Mouse (Mus musculus) CH12.LX (cell line): ENCODE data around the gene Mrpl22. TPM values are rescaled to one million over a fixed set of nuclear protein-coding genes. Genes with fewer than 3 reads are reported as not detected.
"Not testable (repeated sequence)": the region's sequence is repeated elsewhere in the genome, so short reads cannot be mapped to it uniquely, and the experiment has no call there.

Source experiments
- DNase-seq: peaks from one replicate; pipeline ENCODE4 v3.0.0-alpha.2; 2013; ENCODE audit errors: extremely low read depth
- H3K27ac ChIP-seq: 2 replicates; pipeline ENCODE4 v1.5.1; 2012; ENCODE audit warnings: low read depth, mild to moderate bottlenecking, control low read depth, moderate library complexity; ENCODE audit not compliant: insufficient read depth
- H3K27me3 ChIP-seq: replicated peaks from 2 replicates; pipeline ENCODE3; 2012; ENCODE audit warnings: inconsistent platforms
- H3K36me3 ChIP-seq, 2 experiments: replicated peaks in 1 of 2; 2 replicates each; pipeline versions ENCODE3 to v1.6.1; 2012; ENCODE audit warnings: inconsistent platforms in 1 of 2, low read length in 1 of 2, mild to moderate bottlenecking in 1 of 2, mixed read lengths in 1 of 2, moderate library complexity in 1 of 2; ENCODE audit not compliant: control insufficient read depth in 1 of 2, insufficient read depth in 1 of 2
- H3K4me1 ChIP-seq, 2 experiments: 2 replicates each; pipeline ENCODE4 v1.6.1; 2012; ENCODE audit warnings: inconsistent platforms in 1 of 2, moderate library complexity in 1 of 2; ENCODE audit not compliant: insufficient read depth in 2 of 2, control insufficient read depth in 1 of 2
- H3K4me2 ChIP-seq: 2 replicates; pipeline ENCODE4 v1.6.1; 2012; ENCODE audit warnings: low read depth, mild to moderate bottlenecking, control low read depth; ENCODE audit not compliant: poor library complexity, insufficient read depth, severe bottlenecking
- H3K4me3 ChIP-seq, 3 experiments: fragments of 150-350 bp in 1 of 3; sonication (generic) in 1 of 3; replicated peaks in 1 of 3; 2 replicates each; pipeline versions ENCODE3 to v1.5.1; 2011 to 2012; ENCODE audit warnings: low read depth in 2 of 3, low read length in 2 of 3, mild to moderate bottlenecking in 2 of 3, moderate library complexity in 2 of 3, control low read depth in 1 of 3, improper control_type of control experiment in 1 of 3, inconsistent platforms in 1 of 3, mixed read lengths in 1 of 3; ENCODE audit not compliant: poor library complexity in 1 of 3
- H3K79me2 ChIP-seq: replicated peaks from 2 replicates; pipeline ENCODE4 v1.6.1; 2012; ENCODE audit warnings: mild to moderate bottlenecking, moderate library complexity; ENCODE audit not compliant: control insufficient read depth, poor library complexity, insufficient read depth, severe bottlenecking; ENCODE audit errors: extremely low read depth
- H3K9ac ChIP-seq: 2 replicates; pipeline ENCODE4 v1.6.1; 2012; ENCODE audit warnings: low read depth, mild to moderate bottlenecking, control low read depth, moderate library complexity; ENCODE audit not compliant: insufficient read depth
- H3K9me3 ChIP-seq: replicated peaks from 2 replicates; pipeline ENCODE3; 2012; ENCODE audit warnings: low read length, inconsistent platforms, mixed read lengths
- CTCF ChIP-seq, 2 experiments: IDR thresholded peaks in 1 of 2; conservative IDR thresholded peaks in 1 of 2; 2 replicates each; pipeline ENCODE4 v1.5.1; 2011 to 2012; ENCODE audit warnings: low read depth in 2 of 2, low read length in 2 of 2, improper control_type of control experiment in 1 of 2, inconsistent platforms in 1 of 2, mild to moderate bottlenecking in 1 of 2, moderate library complexity in 1 of 2
- E2F4 ChIP-seq: IDR thresholded peaks from 2 replicates; pipeline ENCODE4 v1.6.1; 2011; ENCODE audit warnings: low read depth, low read length, improper control_type of control experiment; ENCODE audit not compliant: insufficient replicate concordance
- EP300 ChIP-seq: IDR thresholded peaks from 2 replicates; pipeline ENCODE4 v1.6.1; 2011; ENCODE audit warnings: low read length, improper control_type of control experiment
- ETS1 ChIP-seq: conservative IDR thresholded peaks from 2 replicates; pipeline ENCODE4 v1.6.1; 2012; ENCODE audit warnings: low read depth, mild to moderate bottlenecking, inconsistent platforms, low read length, improper control_type of control experiment, moderate library complexity
- HCFC1 ChIP-seq: IDR thresholded peaks from 2 replicates; pipeline ENCODE4 v1.6.1; 2012; ENCODE audit warnings: low read depth, mild to moderate bottlenecking, inconsistent platforms, low read length, improper control_type of control experiment
- IRF4 ChIP-seq: IDR thresholded peaks from 2 replicates; pipeline ENCODE4 v1.6.1; 2014; ENCODE audit warnings: low read depth, mild to moderate bottlenecking, inconsistent platforms, low read length, improper control_type of control experiment
- JUN ChIP-seq: IDR thresholded peaks from 2 replicates; pipeline ENCODE4 v1.6.1; 2011; ENCODE audit warnings: low read depth, mild to moderate bottlenecking, low read length, improper control_type of control experiment, moderate library complexity; ENCODE audit not compliant: insufficient read depth
- KAT2A ChIP-seq: IDR thresholded peaks from 2 replicates; pipeline ENCODE4 v1.6.1; 2012; ENCODE audit warnings: low read length, improper control_type of control experiment, inconsistent platforms; ENCODE audit not compliant: insufficient replicate concordance
- MAFK ChIP-seq: IDR thresholded peaks from 2 replicates; pipeline ENCODE4 v1.6.1; 2011; ENCODE audit warnings: low read length, improper control_type of control experiment; ENCODE audit not compliant: insufficient replicate concordance
- MAX ChIP-seq: IDR thresholded peaks from 2 replicates; pipeline ENCODE4 v1.6.1; 2011; ENCODE audit warnings: low read length, improper control_type of control experiment
- MEF2A ChIP-seq: IDR thresholded peaks from 2 replicates; pipeline ENCODE4 v1.6.1; 2014; ENCODE audit warnings: low read depth, mild to moderate bottlenecking, inconsistent platforms, low read length, improper control_type of control experiment, borderline replicate concordance
- MXI1 ChIP-seq: IDR thresholded peaks from 2 replicates; pipeline ENCODE4 v1.6.1; 2011; ENCODE audit warnings: mild to moderate bottlenecking, low read depth, low read length, improper control_type of control experiment
- MYC ChIP-seq: IDR thresholded peaks from 2 replicates; pipeline ENCODE4 v1.6.1; 2011; ENCODE audit warnings: low read depth, mild to moderate bottlenecking, improper control_type of control experiment, low read length
- NELFE ChIP-seq: IDR thresholded peaks from 2 replicates; pipeline ENCODE4 v1.6.1; 2011; ENCODE audit warnings: low read depth, low read length, improper control_type of control experiment
- NRF1 ChIP-seq: IDR thresholded peaks from 2 replicates; pipeline ENCODE4 v1.6.1; 2014; ENCODE audit warnings: low read depth, mild to moderate bottlenecking, inconsistent platforms, low read length, improper control_type of control experiment, moderate library complexity
- PAX5 ChIP-seq: IDR thresholded peaks from 2 replicates; pipeline ENCODE4 v1.6.1; 2012; ENCODE audit warnings: low read length, inconsistent platforms, mixed read lengths
- POLR2A ChIP-seq: IDR thresholded peaks from 2 replicates; pipeline ENCODE4 v1.6.1; 2011; ENCODE audit warnings: low read depth, mild to moderate bottlenecking, improper control_type of control experiment, low read length
- POLR2AphosphoS2 ChIP-seq: IDR thresholded peaks from 2 replicates; pipeline ENCODE4 v1.6.1; 2011; ENCODE audit warnings: low read depth, low read length, improper control_type of control experiment
- RCOR1 ChIP-seq: conservative IDR thresholded peaks from 2 replicates; pipeline ENCODE4 v1.6.1; 2012; ENCODE audit warnings: low read depth, mild to moderate bottlenecking, inconsistent platforms, low read length, improper control_type of control experiment
- SIN3A ChIP-seq: IDR thresholded peaks from 2 replicates; pipeline ENCODE4 v1.6.1; 2012; ENCODE audit warnings: low read length, improper control_type of control experiment, inconsistent platforms
- USF1 ChIP-seq: IDR thresholded peaks from 2 replicates; pipeline ENCODE4 v1.6.1; 2014; ENCODE audit warnings: low read depth, mild to moderate bottlenecking, inconsistent platforms, low read length, improper control_type of control experiment
- ZC3H11A ChIP-seq: IDR thresholded peaks from 2 replicates; pipeline ENCODE4 v1.6.1; 2012; ENCODE audit warnings: low read depth, mild to moderate bottlenecking, inconsistent platforms, low read length, improper control_type of control experiment
- ZKSCAN1 ChIP-seq: IDR thresholded peaks from 2 replicates; pipeline ENCODE4 v1.6.1; 2012; ENCODE audit warnings: low read depth, inconsistent platforms, low read length, improper control_type of control experiment, borderline replicate concordance
- ZMIZ1 ChIP-seq: IDR thresholded peaks from 2 replicates; pipeline ENCODE4 v1.6.1; 2012; ENCODE audit warnings: low read depth, mild to moderate bottlenecking, inconsistent platforms, low read length, improper control_type of control experiment
- ZNF384 ChIP-seq: IDR thresholded peaks from 2 replicates; pipeline ENCODE4 v1.6.1; 2012; ENCODE audit warnings: low read depth, low read length, improper control_type of control experiment, inconsistent platforms
- dilution Hi-C: fragments of 300-500 bp; cut with MboI; formaldehyde crosslinking; loops from 2 replicates; pipeline ENCODE4 v1.14.3; 2020; ENCODE audit warnings: low sequenced_read_pairs; ENCODE audit not compliant: extremely low pct_unique_long_range_greater_than_20kb, extremely low pct_ligation_motif_present
- in situ Hi-C: fragments of 300-500 bp; cut with MboI; formaldehyde crosslinking; loops from 3 replicates; pipeline ENCODE4 v1.14.3; 2019; ENCODE audit warnings: low sequenced_read_pairs, low pct_ligation_motif_present, low pct_unique_long_range_greater_than_20kb, mixed read lengths
- polyA plus RNA-seq: library from polyadenylated mRNA; unstranded; fragments of >175 nt; gene quantifications from 2 replicates; pipeline ENCODE4 v1.2.1, GENCODE M21; 2012; ENCODE audit warnings: low read depth; ENCODE audit not compliant: insufficient read length
- total RNA-seq, 2 experiments: library from RNA; depleted of rRNA; stranded (reverse); fragments of 300-350 nt in 1 of 2; fragments of >200 nt in 1 of 2; gene quantifications; 2 replicates each; pipeline ENCODE4 v1.2.3; 2012 to 2014

Gene Mrpl22
- total and polyA plus RNA-seq, 3 experiments = 89.1 to 133 (median 115) TPM

DNA sequence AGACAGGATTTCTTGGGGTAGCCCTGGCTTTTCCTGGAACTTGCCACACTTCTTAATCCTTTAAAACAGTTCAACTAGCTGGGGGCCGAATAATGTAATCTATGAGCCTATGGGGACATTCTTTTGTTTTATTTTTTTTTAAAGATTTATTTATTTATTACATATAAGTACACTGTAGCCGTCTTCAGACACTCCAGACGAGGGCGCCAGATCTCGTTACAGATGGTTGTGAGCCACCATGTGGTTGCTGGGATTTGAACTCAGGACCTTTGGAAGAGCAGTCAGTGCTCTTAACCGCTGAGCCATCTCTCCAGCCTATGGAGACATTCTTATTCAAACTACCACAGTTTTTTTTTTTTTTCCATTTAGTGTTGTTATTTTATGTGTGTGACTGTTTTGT lies 8.5 kb downstream of the Mrpl22 start:
- not testable (repeated sequence) for DNase-seq

DNA sequence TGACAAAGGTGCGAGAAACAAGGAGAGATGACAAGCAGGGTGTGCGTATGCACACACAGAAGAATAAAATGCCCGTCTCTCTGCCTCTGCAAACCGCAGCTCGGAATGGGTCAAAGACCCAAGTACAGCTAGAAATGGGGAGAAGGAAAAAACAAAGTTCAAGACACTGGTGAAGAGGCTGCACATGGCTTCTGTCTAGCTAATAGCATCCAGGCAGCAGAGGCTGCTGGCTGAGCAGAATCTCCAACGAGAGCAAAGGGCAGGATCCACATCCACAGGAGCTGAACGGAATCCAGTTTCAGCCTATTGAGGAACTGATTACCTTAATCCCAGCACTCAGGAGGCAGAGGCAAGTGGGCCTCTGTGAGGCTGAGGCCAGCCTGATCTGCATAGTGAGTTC lies 9.3 kb downstream of the Mrpl22 start:
- peaks cover 4% of the 10 kb centered on the region for H3K79me2 ChIP-seq
- H3K27ac ChIP-seq = no peak overlapping the region
- peaks cover 9 to 41% of the 10 kb centered on the region in 2 experiments for H3K4me1 ChIP-seq
- dilution Hi-C loops = no loop called here
- no peaks in the 10 kb centered on the region for H3K9me3 ChIP-seq
- H3K9ac ChIP-seq = no peak overlapping the region
- H3K27me3 ChIP-seq = no peaks in the 10 kb centered on the region
- in situ Hi-C loops = loop anchor here (10.0 kb wide), 1 partner anchor 124 kb away; the partner anchor contains the start of gene Zfp692
- peaks cover 32 to 50% of the 10 kb centered on the region in 2 experiments for H3K36me3 ChIP-seq
- no peak overlapping the region for H3K4me3 ChIP-seq
- TF ChIP-seq NRF1 = no peak
- no peak for TF ChIP-seq IRF4
- no peak for TF ChIP-seq ZKSCAN1
- no peak for TF ChIP-seq RCOR1
- no peak for TF ChIP-seq MAFK
- no peak for TF ChIP-seq ZC3H11A
- TF ChIP-seq USF1 = no peak
- TF ChIP-seq E2F4 = no peak
- no peak for TF ChIP-seq MXI1
- TF ChIP-seq HCFC1 = no peak
- no peak overlapping the region for H3K4me2 ChIP-seq
- no peak for DNase-seq

More for the DNA sequence above, 8.5 kb downstream of the Mrpl22 start:
- H3K79me2 ChIP-seq, H3K27ac ChIP-seq, H3K4me3 ChIP-seq, H3K9ac ChIP-seq, dilution Hi-C loops, H3K4me2 ChIP-seq, H3K9me3 ChIP-seq, H3K27me3 ChIP-seq: not testable (repeated sequence)
- Histone ChIP-seq H3K4me1 (peaks cover 3 to 35% of the 10 kb centered on the region in 2 experiments), H3K36me3 (peaks cover 38 to 58% of the 10 kb centered on the region in 2 experiments)
- in situ Hi-C loops = loop anchor here (10.0 kb wide), 1 partner anchor 125 kb away; the partner anchor contains the start of gene Zfp692
- TF ChIP-seq CTCF (conservative IDR thresholded peaks at IDR 0.05 in 1 of 2, IDR thresholded peaks at IDR 0.05 in 1 of 2; ENCODE audit: low read depth in 2 of 2, low read length in 2 of 2) (peak in 1 of 2 experiments; percentile 35; a peak in 1 of 4 replicates), EP300 (0 out of 2 replicates have a peak, but pooled peaks have one; percentile 4)

- peaks cover 17 to 28% of the 10 kb centered on the region in 2 experiments for H3K36me3 ChIP-seq
- H3K27ac ChIP-seq = peak overlapping the region; percentile 65
- dilution Hi-C loops = no loop called here
- DNase-seq = peak; percentile 58
- H3K9ac ChIP-seq = peak overlapping the region; percentile 42
- peaks cover 9 to 41% of the 10 kb centered on the region in 2 experiments for H3K4me1 ChIP-seq
- H3K4me2 ChIP-seq = peak overlapping the region; percentile 80
- H3K9me3 ChIP-seq = no peaks in the 10 kb centered on the region
- in situ Hi-C loops = loop anchor here (10.0 kb wide), 1 partner anchor 121 kb away; the partner anchor contains the start of gene Zfp692
- peak overlapping the region; percentile 29 to 60 (median 38) for H3K4me3 ChIP-seq
- H3K79me2 ChIP-seq = peaks cover 4% of the 10 kb centered on the region
- no peaks in the 10 kb centered on the region for H3K27me3 ChIP-seq
- TF ChIP-seq PAX5 (no peak), USF1 (no peak), NELFE (peak; percentile 35; the same call in 1 of the 2 replicates), HCFC1 (peak; percentile 51), IRF4 (peak; percentile 95), JUN (no peak), ETS1 (peak; percentile 72), ZMIZ1 (no peak), MYC (peak; percentile 92), POLR2AphosphoS2 (no peak), KAT2A (0 out of 2 replicates have a peak, but pooled peaks have one; percentile 16), MAX (peak; percentile 78), RCOR1 (peak; percentile 92; the same call in 1 of the 2 replicates), MXI1 (peak; percentile 86), ZNF384 (peak; percentile 42), NRF1 (no peak), POLR2A (0 out of 2 replicates have a peak, but pooled peaks have one; percentile 26), SIN3A (peak; percentile 80), MEF2A (peak; percentile 62)
Observed at GRCm38 (mm10) chr11:58183579-58183978, 12.1 kb downstream of the Mrpl22 start.
